Mouse (Mus musculus) thymus, adult 2 months (tissue): ENCODE data around the gene Rps25.
"Not testable (repeated sequence)": the region's sequence is repeated elsewhere in the genome, so short reads cannot be mapped to it uniquely, and the experiment has no call there.

Experiments used
- CTCF ChIP-seq: fragments of 200-500 bp; IDR thresholded peaks from 2 replicates; pipeline ENCODE4 v1.5.1; 2012; ENCODE audit warnings: mild to moderate bottlenecking, control low read depth, low read length, moderate library complexity, borderline replicate concordance; ENCODE audit not compliant: control insufficient read depth, poor library complexity, insufficient read depth; ENCODE audit errors: extremely low read depth
- POLR2A ChIP-seq: fragments of 200-500 bp; IDR thresholded peaks from 2 replicates; pipeline ENCODE4 v1.6.1; 2012; ENCODE audit warnings: mild to moderate bottlenecking, low read length, control low read depth, moderate library complexity; ENCODE audit not compliant: control insufficient read depth, poor library complexity, insufficient read depth; ENCODE audit errors: extremely low read depth

DNA sequence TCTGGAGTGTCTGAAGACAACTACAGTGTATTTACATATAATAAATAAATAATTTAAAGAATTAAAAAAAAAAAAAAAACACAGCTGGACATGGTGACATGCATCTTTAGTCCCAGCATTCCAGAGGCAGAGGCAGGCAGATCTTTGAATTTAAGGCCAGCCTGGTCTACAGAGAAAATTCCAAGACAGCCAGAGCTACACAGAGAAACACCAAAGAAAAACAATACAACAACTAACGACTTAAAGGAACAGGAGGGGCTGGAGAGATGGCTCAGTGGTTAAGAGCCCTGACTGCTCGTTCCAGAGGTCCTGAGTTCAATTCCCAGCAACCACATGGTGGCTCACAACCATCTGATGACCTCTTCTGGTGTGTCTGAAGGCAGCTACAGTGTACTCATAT lies 29.6 kb upstream of the Rps25 start:
- not testable (repeated sequence) for TF ChIP-seq CTCF, POLR2A
